In genomic region chr13:105316009-105316408, GRCm38 (mm10) we compare ENCODE assay signal across 19 mouse cellular contexts. TPM values are rescaled to one million over a fixed set of nuclear protein-coding genes. Genes with fewer than 3 reads are reported as not detected.
"Had no signal": no experiment of that assay in that cellular context is flagged by ENCODE, and none has a peak within 500 bp of the region (broad histone marks: within the 10 kb centered on the region; RNA-seq: fewer than 3 reads in every experiment).

No protein-coding gene starts in this region.

- H3K9ac ChIP-seq: liver, embryonic 14.5 days; lung, embryonic 14.5 days; midbrain, embryonic 12.5 days; neural tube, embryonic 12.5 days; stomach, embryonic 15.5 days had no signal

- H3K27me3 ChIP-seq: midbrain, embryonic 12.5 days; neural tube, embryonic 12.5 days; stomach, embryonic 15.5 days had no signal

- ATAC-seq: midbrain, embryonic 16.5 days had no signal

- H3K9me3 ChIP-seq: midbrain, embryonic 10.5 days; midbrain, embryonic 12.5 days; neural tube, embryonic 12.5 days; stomach, embryonic 15.5 days had no signal

- H3K4me1 ChIP-seq: midbrain, embryonic 10.5 days; midbrain, embryonic 12.5 days; neural tube, embryonic 12.5 days; stomach, embryonic 15.5 days had no signal

- H3K4me3 ChIP-seq: midbrain, embryonic 10.5 days; midbrain, embryonic 12.5 days; myocyte; neural tube, embryonic 12.5 days; stomach, embryonic 15.5 days had no signal

- DNase-seq: lung, adult 18-20 months; lung, embryonic 14.5 days; lung, postnatal 10 days; lung, postnatal 4 days; midbrain, embryonic 14.5 days; right cerebral cortex, postnatal 25 days; right cerebral cortex, postnatal 4 days; thymus, adult 2 months; thymus, postnatal 25 days; thymus, postnatal 4 days had no signal

- H3K27ac ChIP-seq: liver, embryonic 14.5 days; midbrain, embryonic 10.5 days; midbrain, embryonic 12.5 days; neural tube, embryonic 12.5 days; stomach, embryonic 15.5 days; stomach, postnatal 0 days had no signal

- H3K36me3 ChIP-seq: midbrain, embryonic 10.5 days; midbrain, embryonic 12.5 days; neural tube, embryonic 12.5 days; stomach, embryonic 15.5 days had no signal

- H3K4me2 ChIP-seq: lung, embryonic 14.5 days; midbrain, embryonic 12.5 days; neural tube, embryonic 12.5 days; stomach, embryonic 15.5 days had no signal

RNA-seq across cellular contexts. Expression of gene Rnf180, which starts 21.4 kb away (rescaled TPM):
- total RNA-seq: neutrophil, adult 5-6 weeks had no signal
- polyA plus RNA-seq: myocyte had no signal
